Mouse (Mus musculus) natural killer cell, adult 2 months (primary cell): ENCODE data around the gene Vmn1r55.
"Not testable (repeated sequence)": the region's sequence is repeated elsewhere in the genome, so short reads cannot be mapped to it uniquely, and the experiment has no call there.

Experiments
- DNase-seq, 2 experiments: peaks; one replicate each; pipeline ENCODE4 v3.0.0; 2022; ENCODE audit warnings: low spot score in 2 of 2

Gene Vmn1r55

DNA sequence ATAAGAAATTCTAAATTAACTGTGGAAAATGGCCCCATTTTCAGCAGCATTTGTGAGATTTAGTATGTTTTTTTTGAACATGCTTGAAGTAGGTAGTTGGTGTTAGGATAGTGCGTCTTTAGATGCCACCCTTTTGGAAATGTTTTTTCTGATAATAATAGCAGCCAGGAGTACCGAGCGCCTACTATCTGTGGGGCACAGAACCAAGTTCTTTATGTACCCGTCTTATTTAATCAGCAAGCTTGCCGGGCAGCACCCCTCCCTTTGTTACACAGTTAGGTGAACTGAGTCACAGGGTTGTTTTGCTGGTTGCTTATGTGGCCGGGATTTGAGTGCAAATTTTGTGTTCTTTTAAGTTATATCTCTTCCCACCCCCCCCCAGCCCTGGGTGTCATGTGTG is 68.2 kb downstream of the Vmn1r55 start:
- no peak for DNase-seq

DNA sequence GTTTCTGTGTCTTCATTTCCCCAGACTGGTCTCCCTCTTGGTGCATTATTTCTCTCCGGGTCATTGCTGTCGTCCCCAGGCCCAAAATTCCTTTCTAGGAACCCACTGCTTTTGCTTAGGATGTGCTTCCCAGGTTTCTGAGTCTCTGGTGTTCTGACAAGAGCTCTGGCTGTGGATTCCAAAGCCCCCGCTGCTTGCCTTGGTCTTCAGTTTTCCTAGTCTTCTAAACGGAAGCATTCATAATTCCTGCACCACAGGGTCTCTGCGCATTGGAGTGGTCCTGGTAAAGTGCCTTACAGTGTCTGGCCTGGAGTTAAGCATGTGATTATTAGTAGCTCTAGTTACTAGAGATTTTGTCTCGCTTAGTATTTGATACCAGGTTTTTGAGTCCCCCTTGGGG is 68.7 kb downstream of the Vmn1r55 start:
- DNase-seq = no peak

DNA sequence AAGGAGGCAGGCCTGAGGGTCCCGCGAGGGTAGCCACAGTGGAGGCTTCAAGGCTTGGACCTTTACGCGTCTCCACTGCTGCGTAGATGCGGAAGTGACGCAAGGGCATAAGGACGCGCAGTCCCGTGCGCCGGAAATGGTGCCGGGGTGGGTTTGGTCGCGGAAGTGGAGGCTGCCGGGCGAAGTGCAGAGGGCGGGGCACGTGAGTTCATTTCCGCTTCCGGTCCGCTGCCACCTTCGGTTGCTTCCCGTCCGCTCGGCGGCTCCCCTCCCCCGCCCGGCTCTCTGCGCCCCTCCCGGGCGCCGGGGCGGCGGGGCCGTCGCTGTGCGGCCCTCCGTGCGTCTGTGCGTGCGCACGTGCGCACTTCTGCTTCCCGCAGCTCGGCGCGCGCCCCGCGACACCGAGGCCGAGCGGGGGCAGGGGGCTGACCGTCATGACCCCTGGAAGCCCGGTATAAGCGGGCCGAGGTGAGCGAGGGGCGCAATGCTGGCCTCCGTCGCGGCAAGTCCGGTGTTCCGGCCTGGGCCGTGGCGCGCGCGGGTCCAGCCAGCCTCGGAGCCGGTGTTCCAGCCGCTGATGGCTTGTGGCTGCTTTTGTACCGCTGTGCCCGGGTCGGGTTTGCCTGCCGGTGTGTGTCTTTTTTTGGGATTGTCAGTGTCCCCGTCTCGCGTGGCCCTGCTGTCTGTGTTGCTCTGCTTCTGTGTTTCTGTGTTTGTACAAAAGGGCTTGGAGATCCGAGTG is 69.3 kb downstream of the Vmn1r55 start, which contains the start of gene Epn1:
Epn1 (plus strand) TSS at position 226 of the 742 bp plus-strand sequence.
- DNase-seq = peak; percentile 95 to 97

DNA sequence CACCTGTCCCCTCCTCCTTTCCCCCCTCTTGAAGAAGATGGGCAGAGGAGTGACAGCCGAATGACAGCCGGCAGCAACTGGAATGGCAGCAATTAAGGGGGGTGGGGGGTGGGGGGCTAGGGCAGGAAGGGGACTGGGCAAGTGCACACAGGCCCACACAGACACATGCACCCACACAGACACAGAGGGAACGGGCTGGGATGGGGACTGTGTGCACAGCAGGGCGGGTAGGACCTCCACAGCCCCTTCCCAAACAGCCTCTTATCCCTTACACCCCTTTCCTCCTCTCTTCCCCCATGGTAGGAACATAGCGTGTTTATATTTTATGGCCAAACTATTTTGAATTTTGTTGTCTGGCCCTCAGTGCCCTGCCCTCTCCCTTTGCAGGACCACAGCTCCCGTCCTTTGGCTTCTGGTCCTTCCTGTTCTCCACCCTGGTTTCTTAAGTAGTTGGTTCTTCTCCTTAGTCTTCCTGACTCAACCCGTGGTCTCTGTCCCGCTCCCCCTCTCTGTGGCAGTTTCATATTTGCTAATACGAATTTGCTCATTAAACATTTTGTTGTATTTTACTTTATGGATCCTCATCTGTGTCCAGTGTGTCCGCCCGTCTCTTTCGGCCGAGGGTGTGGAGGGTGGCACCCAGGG is 70.0 kb downstream of the Vmn1r55 start:
- DNase-seq = not testable (repeated sequence)
